Mouse (Mus musculus) inflammation-experienced regulatory T-cells, adult 6 months (primary cell): ENCODE data around the gene Angel2. TPM values are rescaled to one million over a fixed set of nuclear protein-coding genes. Genes with fewer than 3 reads are reported as not detected.

Experiments used
- ATAC-seq: one replicate; pipeline ENCODE4 v1.8.0; 2017
- polyA plus RNA-seq, 3 experiments: library from polyadenylated mRNA; unstranded; fragments of 100-300 nt; shearing (Covaris generic); gene quantifications; one replicate each; pipeline ENCODE4 v1.2.1; 2017

Angel2 gene
- polyA plus RNA-seq, 3 experiments from 2014 or later, result 49.9 to 55.6 (median 50.2) TPM

GRCm38 (mm10) chr1:190929010-190929695, 4.2 kb downstream of the Angel2 start:
- ATAC-seq, result peak; percentile 36

GRCm38 (mm10) chr1:190930181-190930580, 5.3 kb downstream of the Angel2 start:
- ATAC-seq, result no peak

DNA sequence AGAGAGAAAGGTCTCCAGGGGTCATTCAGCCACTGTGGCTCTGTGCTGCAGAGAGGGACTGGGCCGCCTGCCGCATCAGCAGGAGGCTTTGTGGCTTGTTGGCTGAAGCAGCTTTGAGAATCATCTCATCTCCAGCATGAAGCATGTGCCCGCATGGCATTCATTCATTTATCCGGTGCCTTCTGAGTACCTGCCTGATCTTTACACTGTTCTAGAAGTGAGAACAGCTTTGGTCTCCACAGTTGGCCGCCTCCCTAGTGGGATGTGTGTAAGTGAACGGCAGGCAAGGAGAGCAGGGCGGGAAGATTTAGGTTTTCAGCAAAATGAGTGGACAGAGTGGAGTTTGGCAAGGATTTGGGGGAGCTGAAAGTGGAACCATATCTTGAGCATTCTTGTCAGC, 14.9 kb downstream of the Angel2 start:
- ATAC-seq, result no peak

GRCm38 (mm10) chr1:190944109-190944760, 19.3 kb downstream of the Angel2 start:
- ATAC-seq, result peak; percentile 86

- no peak for ATAC-seq
Observed at GRCm38 (mm10) chr1:190947986-190948385, 23.1 kb downstream of the Angel2 start.

GRCm38 (mm10) chr1:190948439-190948838, 23.5 kb downstream of the Angel2 start:
- ATAC-seq, result no peak

- ATAC-seq, result no peak
Observed at GRCm38 (mm10) chr1:190948846-190949245, 23.9 kb downstream of the Angel2 start.

DNA sequence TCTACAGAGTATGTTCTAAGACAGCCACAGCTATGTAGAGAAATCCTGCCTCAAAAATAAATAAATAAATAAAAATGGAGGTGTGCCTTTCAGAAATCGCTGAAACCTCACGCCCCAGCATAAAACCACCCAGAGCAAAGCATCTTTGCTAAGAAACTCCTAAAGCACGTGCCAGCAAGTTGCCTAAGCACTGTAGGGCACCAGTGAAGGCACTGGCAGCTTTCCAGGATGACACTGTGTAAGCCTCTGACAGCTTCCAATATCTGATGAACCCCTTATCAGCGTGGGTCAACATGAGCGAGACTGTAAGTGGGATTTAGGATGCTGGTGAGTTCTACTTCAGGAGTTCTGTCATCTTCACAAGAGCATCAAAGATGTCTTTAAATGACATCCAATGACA, 26.1 kb downstream of the Angel2 start:
- ATAC-seq, result no peak

- ATAC-seq, result no peak
Observed at GRCm38 (mm10) chr1:190953009-190953408, 28.1 kb downstream of the Angel2 start.

DNA sequence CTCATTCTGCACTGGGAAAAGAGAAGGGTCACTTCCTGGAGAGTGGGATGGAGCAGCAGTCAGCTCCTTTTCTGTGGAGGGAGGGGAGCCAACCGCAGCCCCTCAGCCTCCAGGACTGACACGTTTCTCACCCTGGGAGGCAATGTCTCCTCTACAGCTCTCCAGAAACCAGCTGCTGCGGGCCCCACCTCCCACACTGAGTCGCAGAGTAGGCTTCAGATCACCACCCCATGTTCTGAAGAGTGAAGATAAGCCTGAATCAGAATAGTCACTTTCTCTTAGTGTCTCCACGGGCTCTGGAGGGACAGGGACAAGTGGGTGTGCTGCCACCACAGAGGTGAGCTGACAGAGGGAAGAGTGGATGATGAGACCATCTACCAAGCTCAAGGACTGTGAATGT, 33.9 kb downstream of the Angel2 start:
- no peak for ATAC-seq

DNA sequence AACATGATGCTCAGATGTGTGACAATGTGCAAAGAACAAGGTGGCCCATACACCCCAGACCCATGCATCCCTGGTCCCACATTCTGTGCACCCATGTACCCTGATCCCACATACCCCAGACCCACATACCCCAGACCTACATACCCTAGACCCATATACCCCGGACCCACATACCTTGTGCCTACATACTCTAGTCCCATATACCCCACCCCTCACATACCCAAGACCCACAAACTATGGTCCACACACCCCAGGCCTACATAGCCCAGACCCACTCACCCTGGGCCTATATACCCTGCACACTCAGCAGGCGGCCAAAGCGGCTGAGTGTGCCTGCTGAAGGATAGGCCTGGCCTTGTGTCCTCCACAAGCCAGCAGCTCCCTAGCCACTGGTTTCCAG, 37.8 kb downstream of the Angel2 start:
- no peak for ATAC-seq

- no peak for ATAC-seq
Observed at GRCm38 (mm10) chr1:190964992-190965780, 40.3 kb downstream of the Angel2 start.

- ATAC-seq, result no peak
Observed at GRCm38 (mm10) chr1:190968010-190968409, 43.1 kb downstream of the Angel2 start.

- no peak for ATAC-seq
Observed at GRCm38 (mm10) chr1:190971708-190972610, 47.0 kb downstream of the Angel2 start.

- no peak for ATAC-seq
Observed at GRCm38 (mm10) chr1:190972612-190973192, 47.8 kb downstream of the Angel2 start.

GRCm38 (mm10) chr1:190974191-190974590, 49.3 kb downstream of the Angel2 start:
- ATAC-seq, result no peak

GRCm38 (mm10) chr1:190974833-190975232, 49.9 kb downstream of the Angel2 start:
- ATAC-seq, result no peak

GRCm38 (mm10) chr1:190976887-190977573, 52.1 kb downstream of the Angel2 start:
- no peak for ATAC-seq

- no peak for ATAC-seq
Observed at GRCm38 (mm10) chr1:190978001-190978400, 53.1 kb downstream of the Angel2 start.

DNA sequence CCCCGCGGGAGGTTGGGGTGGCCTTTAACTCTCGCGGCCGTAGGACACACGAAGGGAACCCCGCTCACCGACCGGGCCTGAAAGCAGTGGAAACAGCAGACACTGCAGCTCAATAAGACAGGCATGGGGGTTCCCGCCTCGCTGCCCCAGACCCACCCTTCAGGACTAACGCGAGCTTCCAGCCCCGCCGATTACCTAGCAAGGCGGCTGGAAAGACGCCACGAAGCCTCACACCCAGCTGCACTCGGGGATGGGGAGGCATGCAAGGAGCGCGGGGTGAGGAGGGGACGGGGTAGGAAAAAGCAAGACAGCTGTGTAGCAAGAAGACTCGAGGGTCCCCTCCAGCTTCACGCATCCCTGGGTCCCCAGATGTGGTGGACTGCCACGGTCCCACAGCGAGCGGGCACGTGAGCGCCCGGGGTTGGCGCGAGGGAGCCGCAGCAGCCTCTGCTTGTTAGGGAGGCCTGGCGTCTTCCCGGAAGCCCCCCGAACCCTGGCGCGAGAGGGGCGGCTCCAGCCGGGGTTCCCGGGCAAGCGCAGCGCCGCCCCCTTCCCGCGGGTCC, 53.7 kb downstream of the Angel2 start:
- ATAC-seq, result no peak

DNA sequence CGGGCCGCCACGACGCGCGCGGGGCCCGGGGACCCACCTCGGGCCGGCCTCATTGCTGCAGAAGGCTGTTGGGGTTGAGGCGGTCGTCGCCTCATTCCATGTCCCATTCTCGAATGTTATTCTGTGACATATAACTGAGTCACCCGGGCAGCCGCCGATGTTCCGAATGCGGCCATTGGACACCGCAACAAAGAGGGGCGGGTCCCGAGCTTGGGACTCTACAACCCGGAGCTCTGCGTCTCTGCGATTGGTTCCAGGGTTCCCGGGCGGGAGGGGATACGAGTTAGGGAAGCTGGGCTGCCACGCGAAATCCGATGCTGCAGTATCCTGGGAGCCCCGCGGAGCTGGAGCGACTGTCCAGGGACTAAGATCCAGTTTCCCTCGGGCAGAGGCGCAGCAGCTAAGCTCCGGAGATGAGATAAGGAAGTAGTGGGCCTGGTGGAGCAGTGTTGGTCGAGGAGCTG, 54.2 kb downstream of the Angel2 start, which contains the start of gene Vash2:
Vash2 (minus strand) TSS at position 197 of the 464 bp plus-strand sequence.
- no peak for ATAC-seq
